Mouse (Mus musculus) testis, adult 2 months (tissue): ENCODE results near the gene Hcfc1r1.

Experiments
- CTCF ChIP-seq: fragments of 200-500 bp; IDR thresholded peaks from 2 replicates; pipeline ENCODE4 v1.5.1; 2012; ENCODE audit warnings: low read depth, mild to moderate bottlenecking, inconsistent platforms, low read length, moderate library complexity; ENCODE audit not compliant: control insufficient read depth, insufficient read depth, insufficient replicate concordance
- POLR2A ChIP-seq: fragments of 200-500 bp; IDR thresholded peaks from 2 replicates; pipeline ENCODE4 v1.6.1; 2012; ENCODE audit warnings: low read depth, mild to moderate bottlenecking, inconsistent platforms, low read length, moderate library complexity; ENCODE audit not compliant: control insufficient read depth

- TF ChIP-seq CTCF (no peak), POLR2A (peak; percentile 57)
Measured at GRCm38 (mm10) chr17:23677236-23677679, 3.9 kb downstream of the Hcfc1r1 start, which contains the start of gene Tnfrsf12a.
